Mouse (Mus musculus) skeletal muscle tissue, postnatal 0 days (tissue): Measurements from ENCODE around the gene Fkrp. TPM values are rescaled to one million over a fixed set of nuclear protein-coding genes. Genes with fewer than 3 reads are reported as not detected.

Source experiments
- polyA plus RNA-seq: library from polyadenylated mRNA; unstranded; fragments of >200 nt; fragmentation: Nextera tagmentation; extraction: Ambion mirVana; gene quantifications from 2 replicates; pipeline ENCODE4 v1.2.1, GENCODE M21; 2015

The Fkrp gene
- 16.7 and 18.5 TPM in 2 replicates for polyA plus RNA-seq

DNA sequence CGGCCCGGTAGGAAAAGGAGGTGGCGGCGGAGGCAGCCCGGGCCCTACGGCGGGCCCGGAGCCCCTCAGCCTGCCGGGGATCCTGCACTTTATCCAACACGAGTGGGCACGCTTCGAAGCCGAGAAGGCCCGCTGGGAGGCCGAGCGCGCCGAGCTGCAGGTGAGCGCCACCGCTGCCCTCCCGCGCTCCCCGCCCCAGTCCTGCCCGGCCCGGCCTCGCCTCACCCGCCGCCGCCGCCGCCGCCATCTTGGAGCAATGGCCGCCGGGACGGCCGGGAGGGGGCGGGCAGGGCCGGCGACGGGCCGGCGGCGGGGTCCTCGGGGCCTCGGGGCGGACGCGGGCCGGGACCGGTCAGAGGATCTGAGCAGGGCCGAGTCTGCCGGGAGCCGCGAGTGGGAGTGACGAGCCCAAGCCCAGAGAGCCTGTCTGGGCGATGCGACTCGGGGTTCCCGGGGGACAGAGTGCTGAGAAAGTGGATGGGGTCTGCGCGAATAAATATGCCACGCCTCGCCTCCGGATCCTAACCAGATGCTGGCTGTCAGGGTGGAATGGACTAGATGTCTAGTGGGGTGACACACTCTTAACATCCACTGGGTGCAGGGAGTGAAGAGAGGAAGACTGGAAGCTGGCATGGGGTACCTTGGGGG lies at the start of gene Fkrp:
Fkrp (minus strand) TSS at position 258 of the 648 bp plus-strand sequence.

DNA sequence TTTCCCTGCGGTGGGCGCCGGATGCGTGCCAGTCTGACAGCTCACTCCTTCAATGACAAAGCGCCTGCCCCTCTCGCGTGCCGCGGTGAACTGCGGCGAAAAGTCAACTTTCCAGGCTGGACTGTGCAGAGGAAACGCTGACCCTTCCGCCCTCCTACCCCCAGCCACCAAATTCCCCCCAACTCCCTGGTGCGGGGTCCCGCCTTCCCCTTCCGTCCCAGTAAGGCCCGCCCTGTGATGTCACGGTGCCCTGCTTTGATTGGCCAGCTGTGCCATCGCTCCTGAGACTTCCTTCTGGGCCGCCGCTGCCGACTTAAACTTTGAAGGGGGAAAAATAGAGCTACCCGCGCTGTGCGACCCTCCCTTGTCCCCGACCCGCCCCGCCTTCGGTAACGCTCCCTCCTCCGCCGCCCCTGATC lies 26.1 kb upstream of the Fkrp start, which contains the start of gene Prkd2:
Prkd2 (plus strand) TSS at position 258 of the 419 bp plus-strand sequence.

DNA sequence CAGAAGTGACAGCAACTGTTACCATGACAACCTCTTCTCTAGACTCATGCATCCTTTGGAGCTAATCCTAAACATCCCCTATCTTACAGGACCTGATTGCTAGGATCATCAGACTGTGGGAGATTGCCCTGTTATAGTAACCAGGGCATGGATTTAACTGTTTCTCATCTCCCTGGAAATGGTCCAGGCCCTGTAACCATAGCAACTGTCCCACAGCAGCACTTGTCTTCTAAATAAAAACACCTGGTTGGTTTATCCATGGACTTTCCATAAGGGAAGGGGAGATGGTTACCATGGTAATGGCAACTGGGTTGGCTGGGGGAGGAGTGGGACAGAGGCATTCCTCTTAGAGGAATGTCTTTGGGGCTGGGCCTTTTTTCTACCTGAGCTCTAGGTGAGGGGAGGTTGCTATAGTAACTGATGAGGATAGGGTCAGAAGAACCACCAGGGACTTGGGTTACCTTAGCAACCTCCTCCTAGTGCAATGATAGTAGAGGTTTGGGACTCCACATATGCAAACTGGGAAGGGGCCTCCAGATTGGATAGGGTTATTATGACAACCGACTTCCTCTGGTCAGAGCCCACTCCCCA lies 1.1 kb downstream of the Fkrp start, which contains the start of gene Strn4:
Strn4 (plus strand) TSS at position 539 of the 591 bp plus-strand sequence.

DNA sequence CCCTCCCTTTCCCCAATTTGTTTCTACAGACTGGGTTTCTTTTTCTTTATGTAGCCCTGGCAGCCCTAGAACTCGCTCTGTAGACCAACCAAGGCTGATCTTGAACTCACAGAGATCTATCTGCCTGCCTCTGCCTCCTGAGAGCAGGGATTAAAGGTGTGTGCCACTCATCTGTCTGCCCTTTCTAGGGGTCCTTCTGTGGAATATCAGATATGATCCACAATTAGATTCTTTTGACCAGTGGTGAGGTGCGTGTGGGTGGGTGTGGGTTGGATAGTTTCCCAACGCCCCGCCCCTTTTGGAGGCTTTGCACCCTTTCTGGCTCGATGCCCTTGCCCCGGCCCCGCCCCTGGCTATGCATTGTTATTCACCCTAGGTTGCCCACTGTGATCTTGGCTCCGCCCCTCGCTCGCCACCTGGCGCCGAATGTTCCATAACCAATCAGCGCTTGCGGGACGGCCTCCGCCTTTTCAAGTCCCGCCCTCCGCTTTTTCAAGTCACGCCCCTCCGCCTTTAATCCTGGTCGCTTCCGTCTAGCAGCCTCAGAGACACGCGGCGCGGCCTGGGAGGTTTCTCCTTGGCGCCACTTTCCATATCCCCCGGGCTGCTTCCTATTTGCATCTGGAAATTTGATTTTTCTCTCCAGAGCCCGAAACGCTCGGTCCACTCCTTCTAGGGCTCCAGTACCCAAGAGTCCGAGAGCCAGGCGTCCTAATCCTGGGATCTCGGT lies 35.5 kb downstream of the Fkrp start, which contains the start of gene Slc1a5:
Slc1a5 (plus strand) TSS at position 516 of the 730 bp plus-strand sequence.

Other genes with a start within 250 kb of the Fkrp start
- 5.1 and 5.7 TPM in 2 replicates for gene Arhgap35, start 201.7 kb downstream of the Fkrp start, polyA plus RNA-seq
- gene Ceacam15, start 141.0 kb downstream of the Fkrp start, polyA plus RNA-seq: 0.15 TPM in 1 of 2 replicates, not detected in the other
- not detected in 2 replicates for gene Ceacam9, start 94.8 kb downstream of the Fkrp start, polyA plus RNA-seq
- 133 and 164 TPM in 2 replicates for gene Ap2s1, start 78.3 kb downstream of the Fkrp start, polyA plus RNA-seq
- 28.7 and 76.6 TPM in 2 replicates for gene Slc1a5, start 35.4 kb downstream of the Fkrp start, polyA plus RNA-seq
- 38.7 and 38.9 TPM in 2 replicates for gene Strn4, start 843 bp downstream of the Fkrp start, polyA plus RNA-seq
- 7.3 and 8.5 TPM in 2 replicates for gene Prkd2, start 26.2 kb upstream of the Fkrp start, polyA plus RNA-seq
- gene Dact3, start 58.6 kb upstream of the Fkrp start, polyA plus RNA-seq: 2.1 and 3.8 TPM in 2 replicates
- 2.1 and 2.2 TPM in 2 replicates for gene Gng8, start 75.1 kb upstream of the Fkrp start, polyA plus RNA-seq
- 1.7 and 1.9 TPM in 2 replicates for gene Ptgir, start 89.8 kb upstream of the Fkrp start, polyA plus RNA-seq
- 46.4 and 58.8 TPM in 2 replicates for gene Calm3, start 107.4 kb upstream of the Fkrp start, polyA plus RNA-seq
- 27.5 and 27.9 TPM in 2 replicates for gene Pnmal2, start 128.0 kb upstream of the Fkrp start, polyA plus RNA-seq
- 0.33 and 0.38 TPM in 2 replicates for gene Pnmal1, start 142.9 kb upstream of the Fkrp start, polyA plus RNA-seq
- gene Gm42372, start 166.4 kb upstream of the Fkrp start, polyA plus RNA-seq: 0.03 TPM in 1 of 2 replicates, not detected in the other
- 12.8 and 14.3 TPM in 2 replicates for gene Ccdc8, start 176.0 kb upstream of the Fkrp start, polyA plus RNA-seq
- gene Ppp5c, start 211.2 kb upstream of the Fkrp start, polyA plus RNA-seq: 67.2 and 70.1 TPM in 2 replicates
- 6.8 TPM in 2 replicates for gene Hif3a, start 245.7 kb upstream of the Fkrp start, polyA plus RNA-seq